Mouse (Mus musculus): ENCODE results near the gene Rap1a.

The Rap1a gene

DNA sequence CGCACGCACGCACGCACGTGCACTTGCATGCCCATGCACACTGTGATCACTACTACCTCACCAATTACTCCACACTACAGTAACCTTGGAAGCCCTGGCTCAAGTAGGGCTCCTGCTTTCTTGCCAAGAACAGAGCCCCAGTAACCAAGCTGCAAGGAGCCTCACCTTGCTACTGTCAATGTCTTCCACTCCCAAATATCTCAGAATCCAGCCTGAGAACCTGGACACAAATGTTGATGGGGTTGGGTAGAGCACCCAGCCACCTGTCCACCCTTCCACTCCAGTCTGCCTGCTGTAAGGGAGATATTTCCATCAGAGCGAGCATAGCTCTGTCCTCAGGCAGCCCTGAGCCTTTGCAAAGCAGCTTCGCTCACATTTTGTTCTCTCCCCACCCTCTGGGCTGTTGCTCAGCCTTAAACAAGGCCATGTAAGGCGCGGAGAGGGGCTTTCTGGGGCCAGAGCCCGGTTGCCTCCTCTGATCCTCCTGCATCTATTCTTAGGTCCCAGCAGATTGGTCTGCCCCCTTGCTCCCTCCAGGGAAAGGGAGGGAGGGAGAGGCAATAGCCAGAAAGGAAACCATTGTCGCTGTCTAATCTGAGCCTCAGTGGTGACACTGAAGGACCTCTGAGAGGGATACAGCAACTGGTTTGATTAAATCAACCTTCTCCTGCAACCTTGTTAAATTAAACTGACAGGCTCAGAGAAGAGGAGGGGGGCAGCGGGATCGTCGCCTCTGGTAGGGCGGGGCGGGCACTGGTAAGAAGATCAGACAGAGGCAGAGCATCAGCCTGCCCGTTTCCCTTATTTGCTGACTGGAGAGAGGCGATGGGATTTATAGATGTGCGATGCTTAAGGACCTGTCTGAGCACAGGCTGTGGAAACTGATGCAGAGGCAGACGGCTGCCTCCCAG is 105.4 kb downstream of the Rap1a start:
- in situ Hi-C loops (cut with MseI, MboI) = no loop called here

DNA sequence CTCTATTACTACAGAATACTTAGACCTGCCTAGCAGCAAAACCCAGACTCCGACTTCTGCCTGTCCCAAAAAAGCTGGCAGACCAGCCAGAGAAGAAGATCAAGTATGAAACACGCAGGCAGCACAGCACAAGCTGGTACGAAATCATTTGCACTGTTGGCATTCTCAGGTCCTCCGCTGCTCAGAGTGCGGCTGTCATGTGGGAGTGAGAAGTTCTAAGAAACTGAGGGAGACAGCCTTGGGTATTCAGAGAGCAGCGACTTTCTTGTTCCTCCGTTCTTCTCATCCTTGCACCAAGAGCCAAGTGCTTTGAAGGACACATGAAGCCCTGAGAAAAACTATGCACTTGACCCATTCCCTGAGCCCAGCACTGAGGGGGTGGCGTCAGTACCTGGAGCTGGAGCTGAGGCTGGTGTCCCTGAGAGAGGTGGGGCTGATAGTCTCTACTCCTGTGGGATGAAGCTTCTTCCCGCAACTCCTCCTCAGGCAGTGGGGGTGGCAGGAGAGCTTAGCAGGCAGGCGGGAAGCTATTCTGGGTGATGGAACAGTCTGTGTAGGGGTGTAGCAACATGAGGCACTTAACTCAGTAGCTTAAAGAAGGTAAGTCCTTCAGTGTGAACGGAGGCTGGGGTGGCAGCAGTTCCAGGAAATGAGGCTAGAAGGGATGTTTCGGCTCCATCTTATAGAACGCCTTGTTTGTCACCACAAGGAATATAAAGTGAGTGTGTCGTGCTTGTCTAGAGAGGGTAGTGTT is 107.6 kb downstream of the Rap1a start:
- in situ Hi-C loops (cut with MseI, MboI) = no loop called here

GRCm38 (mm10) chr3:105688536-105688935 is 112.6 kb downstream of the Rap1a start:
- in situ Hi-C loops (cut with MseI, MboI) = no loop called here

DNA sequence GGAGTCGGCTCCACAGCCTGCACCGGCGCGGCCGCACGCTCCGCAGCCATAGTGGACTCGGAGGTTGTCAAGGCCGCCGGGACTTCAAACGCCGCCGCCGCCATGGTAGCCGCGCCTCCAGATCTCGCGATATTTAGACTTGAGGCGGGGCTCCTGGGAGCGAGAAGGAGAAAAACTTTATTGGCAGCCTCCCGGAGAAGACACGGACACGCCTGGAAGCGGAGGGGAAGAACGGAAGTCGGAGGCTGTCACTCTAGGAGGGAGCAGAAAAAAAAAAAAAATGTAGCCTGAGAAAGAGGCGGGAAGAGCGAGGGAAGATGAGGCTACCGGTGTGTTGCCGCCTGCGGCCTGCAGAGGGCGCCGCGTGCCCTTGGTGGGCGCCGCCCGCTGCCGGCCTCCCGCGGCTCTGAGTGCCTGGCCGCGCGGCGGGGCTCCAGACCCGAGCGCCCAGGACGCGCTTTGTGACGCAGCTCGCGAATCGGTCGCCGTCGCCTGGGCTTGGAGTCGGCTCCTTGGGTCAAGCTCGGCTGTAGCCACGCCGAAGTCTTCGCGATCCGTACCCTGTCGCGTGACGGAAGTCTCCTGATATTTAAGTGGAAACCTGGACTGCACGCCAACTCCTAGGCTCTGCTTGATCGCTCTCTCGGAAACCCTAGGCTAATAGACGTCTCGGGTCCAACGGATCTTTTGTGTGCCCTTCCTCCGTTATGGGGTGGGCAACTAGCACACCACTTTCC is 113.6 kb downstream of the Rap1a start, which contains the start of gene Ddx20:
Ddx20 (minus strand) TSS at position 251 of the 737 bp plus-strand sequence.
- in situ Hi-C loops (cut with MseI, MboI) = no loop called here

- in situ Hi-C loops (cut with MseI, MboI) = no loop called here
Observed at GRCm38 (mm10) chr3:105686394-105687323, 114.5 kb downstream of the Rap1a start.

GRCm38 (mm10) chr3:105680346-105680745 is 120.8 kb downstream of the Rap1a start:
- in situ Hi-C loops (cut with MseI, MboI) = no loop called here
